Mouse (Mus musculus): ENCODE results near the gene Lmcd1.

GRCm38 (mm10) chr6:112302248-112302647 is 28.7 kb downstream of the Lmcd1 start:
- no peak for TF ChIP-seq MXI1 (IDR thresholded peaks at IDR 0.05; ENCODE audit: low read depth, low read length)
- TF ChIP-seq SMC3 (IDR thresholded peaks at IDR 0.05; ENCODE audit: low read depth, low read length) = no peak
- no peak for TF ChIP-seq TBP (IDR thresholded peaks at IDR 0.05; ENCODE audit: low read depth, low read length)
- TF ChIP-seq RCOR1 (IDR thresholded peaks at IDR 0.05; ENCODE audit: low read depth, low read length) = no peak

Measured in MEL (cell line).